Mouse (Mus musculus) brown adipose tissue, adult 24 weeks (tissue): ENCODE measurements around the gene Cped1. TPM values are rescaled to one million over a fixed set of nuclear protein-coding genes. Genes with fewer than 3 reads are reported as not detected.

Source experiments
- H3K27ac ChIP-seq: fragments of 200-500 bp; replicated peaks from 2 replicates; pipeline ENCODE4 v1.5.1; 2012; ENCODE audit warnings: low read depth, mild to moderate bottlenecking, low read length
- H3K4me1 ChIP-seq: fragments of 200-500 bp; 2 replicates; pipeline ENCODE4 v1.6.1; 2012; ENCODE audit warnings: low read length, mixed read lengths; ENCODE audit not compliant: control insufficient read depth, insufficient read depth, insufficient read length
- H3K4me3 ChIP-seq: fragments of 200-500 bp; 2 replicates; pipeline ENCODE4 v1.5.1; 2012; ENCODE audit warnings: low read depth, mild to moderate bottlenecking, low read length, moderate library complexity; ENCODE audit not compliant: insufficient read depth
- polyA plus RNA-seq: library from polyadenylated mRNA; stranded (reverse); fragments of >200 nt; gene quantifications from 2 replicates; pipeline ENCODE4 v1.2.4, GENCODE M21; 2012; ENCODE audit not compliant: missing spikeins, insufficient read depth, insufficient read length

Cped1 gene
- polyA plus RNA-seq, 1 experiment: 39.6 TPM

- Histone ChIP-seq H3K4me3 (no peak overlapping the region), H3K4me1 (no peaks in the 10 kb centered on the region), H3K27ac (no peak overlapping the region)
Measured at GRCm38 (mm10) chr6:22070603-22071322, 85.0 kb downstream of the Cped1 start.

- H3K4me3 ChIP-seq: no peak overlapping the region
- H3K4me1 ChIP-seq: no peaks in the 10 kb centered on the region
- H3K27ac ChIP-seq: no peak overlapping the region
Measured at GRCm38 (mm10) chr6:22071323-22071840, 85.7 kb downstream of the Cped1 start.

GRCm38 (mm10) chr6:22072737-22073136, 87.0 kb downstream of the Cped1 start:
- no peaks in the 10 kb centered on the region for H3K4me1 ChIP-seq
- no peak overlapping the region for H3K4me3 ChIP-seq
- H3K27ac ChIP-seq: no peak overlapping the region

- H3K4me3 ChIP-seq: no peak overlapping the region
- H3K4me1 ChIP-seq: no peaks in the 10 kb centered on the region
- H3K27ac ChIP-seq: no peak overlapping the region
Measured at GRCm38 (mm10) chr6:22074232-22075083, 88.7 kb downstream of the Cped1 start.

- no peaks in the 10 kb centered on the region for H3K4me1 ChIP-seq
- H3K4me3 ChIP-seq: no peak overlapping the region
- no peak overlapping the region for H3K27ac ChIP-seq
Measured at GRCm38 (mm10) chr6:22078686-22079264, 93.1 kb downstream of the Cped1 start.

GRCm38 (mm10) chr6:22086056-22086455, 100.3 kb downstream of the Cped1 start:
- H3K4me1 ChIP-seq: no peaks in the 10 kb centered on the region
- no peak overlapping the region for H3K27ac ChIP-seq
- no peak overlapping the region for H3K4me3 ChIP-seq

GRCm38 (mm10) chr6:22088346-22089064, 102.8 kb downstream of the Cped1 start:
- H3K4me3 ChIP-seq: no peak overlapping the region
- no peaks in the 10 kb centered on the region for H3K4me1 ChIP-seq
- no peak overlapping the region for H3K27ac ChIP-seq

GRCm38 (mm10) chr6:22091773-22092172, 106.1 kb downstream of the Cped1 start:
- Histone ChIP-seq H3K4me3 (no peak overlapping the region), H3K4me1 (no peaks in the 10 kb centered on the region), H3K27ac (no peak overlapping the region)

GRCm38 (mm10) chr6:22093792-22094191, 108.1 kb downstream of the Cped1 start:
- no peak overlapping the region for H3K4me3 ChIP-seq

GRCm38 (mm10) chr6:22097709-22098108, 112.0 kb downstream of the Cped1 start:
- Histone ChIP-seq H3K27ac (no peak overlapping the region), H3K4me3 (no peak overlapping the region), H3K4me1 (no peaks in the 10 kb centered on the region)

More at GRCm38 (mm10) chr6:22093792-22094191, 108.1 kb downstream of the Cped1 start:
- no peak overlapping the region for H3K27ac ChIP-seq
- no peaks in the 10 kb centered on the region for H3K4me1 ChIP-seq

GRCm38 (mm10) chr6:22099832-22100231, 114.1 kb downstream of the Cped1 start:
- no peak overlapping the region for H3K27ac ChIP-seq
- no peak overlapping the region for H3K4me3 ChIP-seq
- H3K4me1 ChIP-seq: no peaks in the 10 kb centered on the region

- Histone ChIP-seq H3K27ac (no peak overlapping the region), H3K4me1 (no peaks in the 10 kb centered on the region)
Measured at GRCm38 (mm10) chr6:22101939-22102338, 116.2 kb downstream of the Cped1 start.

GRCm38 (mm10) chr6:22102752-22103151, 117.0 kb downstream of the Cped1 start:
- Histone ChIP-seq H3K4me3 (no peak overlapping the region), H3K27ac (no peak overlapping the region), H3K4me1 (no peaks in the 10 kb centered on the region)

More at GRCm38 (mm10) chr6:22101939-22102338, 116.2 kb downstream of the Cped1 start:
- no peak overlapping the region for H3K4me3 ChIP-seq

GRCm38 (mm10) chr6:22103713-22104112, 118.0 kb downstream of the Cped1 start:
- Histone ChIP-seq H3K27ac (no peak overlapping the region), H3K4me3 (no peak overlapping the region), H3K4me1 (no peaks in the 10 kb centered on the region)

GRCm38 (mm10) chr6:22104211-22104610, 118.5 kb downstream of the Cped1 start:
- Histone ChIP-seq H3K27ac (no peak overlapping the region), H3K4me3 (no peak overlapping the region), H3K4me1 (no peaks in the 10 kb centered on the region)
